Mouse (Mus musculus) cortical plate, adult 2 months (tissue): ENCODE measurements at regions not wholly inside any gene's neighbourhood (a gene's known extent, or its start where the extent isn't known, plus 50 kb on each side); places are given as distances from the start of the nearest gene placed in this dataset.
A peak's percentile ranks its signal among the peaks of the same experiment; 100 is the strongest.

Source experiments
- H3K27ac ChIP-seq: fragments of 200-500 bp; 2 replicates; pipeline ENCODE4 v1.5.1; 2012; ENCODE audit warnings: low read length, control low read depth, inconsistent platforms; ENCODE audit not compliant: insufficient read depth
- H3K4me1 ChIP-seq: fragments of 200-500 bp; 2 replicates; pipeline ENCODE4 v1.6.1; 2011; ENCODE audit warnings: low read length; ENCODE audit not compliant: control insufficient read depth, insufficient read depth
- H3K4me3 ChIP-seq: fragments of 200-500 bp; 2 replicates; pipeline ENCODE4 v1.5.1; 2011; ENCODE audit warnings: mild to moderate bottlenecking, low read length, control low read depth; ENCODE audit not compliant: insufficient read depth
- CTCF ChIP-seq: fragments of 200-500 bp; IDR thresholded peaks from 2 replicates; pipeline ENCODE4 v1.5.1; 2011; ENCODE audit warnings: mild to moderate bottlenecking, control low read depth, low read length; ENCODE audit not compliant: insufficient read depth; ENCODE audit errors: extremely low read depth
- POLR2A ChIP-seq: fragments of 200-500 bp; IDR thresholded peaks from 2 replicates; pipeline ENCODE4 v1.6.1; 2011; ENCODE audit warnings: mild to moderate bottlenecking, low read length, control low read depth; ENCODE audit not compliant: insufficient read depth; ENCODE audit errors: extremely low read depth

DNA sequence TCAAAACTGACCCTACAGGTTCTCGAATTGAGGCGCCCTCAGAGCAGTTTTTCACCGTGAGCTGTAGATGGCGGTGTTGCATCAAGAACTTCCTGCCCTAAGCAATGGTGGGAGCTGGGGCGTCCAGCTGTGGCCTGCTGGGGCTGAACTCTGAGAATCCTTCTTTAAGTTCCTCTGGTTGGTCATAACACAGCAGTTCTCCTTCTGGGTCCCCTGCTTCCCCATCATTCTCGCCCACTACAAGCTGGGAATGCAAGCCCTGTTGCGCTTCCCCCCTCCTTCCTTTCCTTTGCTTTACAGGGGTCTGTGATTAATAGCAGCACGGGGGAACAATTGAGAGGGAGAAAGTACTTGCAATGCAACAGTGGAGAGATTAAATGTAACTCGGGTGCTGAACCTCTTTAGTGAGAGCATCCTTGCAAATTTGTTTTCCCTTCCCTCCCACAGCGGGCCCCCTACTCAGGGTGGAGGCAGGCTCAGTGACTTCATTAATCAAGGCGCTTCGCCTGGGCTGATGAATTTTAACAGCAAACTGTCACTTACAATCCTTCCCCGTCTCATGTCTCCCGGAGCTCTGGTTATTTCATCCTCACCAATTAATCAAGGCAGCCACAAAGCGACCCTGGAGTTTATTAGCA lies 794.3 kb upstream of the Api5 start:
- H3K4me3 ChIP-seq = no peak overlapping the region
- no peak overlapping the region for H3K27ac ChIP-seq
- H3K4me1 ChIP-seq = no peaks in the 10 kb centered on the region
- no peak for TF ChIP-seq POLR2A
- TF ChIP-seq CTCF = peak; percentile 82

GRCm38 (mm10) chr2:95231739-95232134 lies 793.8 kb upstream of the Api5 start:
- Histone ChIP-seq H3K4me3 (no peak overlapping the region), H3K27ac (no peak overlapping the region), H3K4me1 (no peaks in the 10 kb centered on the region)
- no peak for TF ChIP-seq POLR2A
- no peak for TF ChIP-seq CTCF

DNA sequence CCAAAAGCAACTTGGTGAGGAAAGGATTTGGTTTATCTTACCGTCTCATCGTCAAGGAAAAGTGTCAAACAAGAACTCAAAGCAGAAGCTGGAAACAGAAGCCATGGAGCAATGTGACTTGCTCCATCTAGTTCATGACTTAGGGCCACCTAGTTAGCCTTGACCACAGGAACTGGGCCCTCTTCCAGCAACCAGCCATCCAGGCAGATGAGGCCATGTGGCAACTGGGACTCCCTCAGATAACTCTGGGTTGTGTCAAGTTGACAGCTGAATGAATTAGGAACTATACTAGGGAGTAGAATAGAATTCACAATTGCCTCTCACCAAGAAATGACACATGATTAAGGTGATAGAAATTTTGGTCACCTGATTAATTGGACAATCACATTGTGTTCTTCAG lies 791.5 kb upstream of the Api5 start:
- no peak overlapping the region for H3K27ac ChIP-seq
- TF ChIP-seq CTCF (no peak), POLR2A (no peak)
- H3K4me1 ChIP-seq = no peaks in the 10 kb centered on the region
- H3K4me3 ChIP-seq = no peak overlapping the region

GRCm38 (mm10) chr2:95210216-95210941 lies 772.4 kb upstream of the Api5 start:
- Histone ChIP-seq H3K4me1 (no peaks in the 10 kb centered on the region), H3K27ac (no peak overlapping the region), H3K4me3 (no peak overlapping the region)
- TF ChIP-seq CTCF (no peak), POLR2A (no peak)
